Mouse (Mus musculus) NIH3T3 (cell line): ENCODE results near the gene Baz1b.

ENCODE experiments used
- DNase-seq: peaks from one replicate; pipeline ENCODE4 v3.0.0-alpha.2; 2012; ENCODE audit warnings: low read depth

Baz1b gene

DNA sequence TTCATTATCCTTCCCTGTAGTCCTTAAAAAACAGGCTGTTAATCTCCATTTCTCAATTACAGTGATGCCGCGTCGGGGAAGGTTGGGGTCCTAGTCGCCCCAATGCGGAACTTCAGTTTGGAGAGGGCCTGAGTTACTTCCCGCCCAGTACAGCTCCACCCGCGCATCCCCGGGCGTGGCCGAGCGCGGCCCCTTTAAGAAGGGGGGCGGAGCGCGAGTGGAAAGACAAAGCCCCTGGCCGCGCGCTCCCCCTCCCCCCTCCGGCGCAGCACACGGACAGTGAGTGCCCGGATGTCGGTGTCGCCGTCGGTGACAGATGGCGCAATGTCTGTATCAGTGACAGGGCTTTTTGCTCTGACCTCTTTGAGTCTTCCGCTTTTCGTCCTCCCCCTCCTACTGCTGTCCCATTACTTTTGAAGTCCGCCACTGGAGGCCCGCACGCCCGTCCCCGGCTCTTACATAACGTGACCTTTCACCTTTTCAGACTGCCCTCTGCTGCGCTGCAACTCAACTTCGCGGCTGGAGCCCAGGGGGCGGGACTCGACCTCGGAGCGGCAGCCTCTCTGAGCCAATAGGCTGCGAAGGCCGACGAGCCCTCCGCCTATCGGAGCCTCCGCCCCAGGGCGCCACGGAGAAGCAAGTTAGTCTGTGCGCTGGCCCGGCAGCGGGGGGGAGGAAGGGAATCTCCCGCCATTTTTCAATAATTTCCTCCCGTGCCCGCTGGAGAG, at the start of gene Baz1b:
Gene Baz1b (plus strand): TSS at position 644 of the 728 bp plus-strand sequence.
- DNase-seq = peak; percentile 98

DNA sequence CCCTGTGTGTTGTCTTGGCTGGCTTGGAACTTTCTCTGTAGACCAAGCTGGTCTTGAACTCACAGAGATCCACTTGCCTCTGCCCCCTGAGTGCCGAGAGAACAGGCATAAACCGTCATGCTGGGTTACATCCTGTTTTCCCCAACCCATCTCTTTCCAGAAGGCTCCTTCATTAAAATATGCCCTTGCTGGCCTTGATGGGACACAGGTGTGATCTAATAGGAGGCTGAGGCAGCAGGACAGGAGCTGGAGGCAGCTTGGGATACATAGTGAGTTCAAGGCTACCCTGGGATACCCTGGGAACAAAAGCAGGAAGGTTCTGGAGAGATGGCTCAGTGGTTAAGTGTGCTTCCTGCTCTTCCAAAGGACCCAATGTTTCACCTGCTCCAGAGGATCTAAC, 47.2 kb upstream of the Baz1b start:
- no peak for DNase-seq

DNA sequence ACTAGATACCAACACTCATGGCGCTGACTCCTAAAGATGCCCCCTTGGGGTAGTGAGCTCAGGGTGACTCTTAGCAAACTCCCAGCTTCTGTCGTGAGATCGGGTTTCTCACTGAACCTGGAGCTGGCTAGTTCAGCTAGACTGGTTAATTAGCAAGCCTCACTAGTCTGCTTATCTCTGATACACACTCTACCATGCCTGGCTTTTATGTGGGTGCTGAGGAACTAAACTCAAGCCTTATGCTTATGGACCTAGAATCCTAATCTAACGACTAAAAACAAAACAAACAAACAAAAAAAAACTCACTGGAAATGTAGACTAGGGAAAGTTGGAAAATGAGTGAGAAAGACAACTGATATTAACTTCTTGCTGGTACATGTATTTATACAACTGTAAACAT, 42.6 kb upstream of the Baz1b start:
- DNase-seq = no peak

DNA sequence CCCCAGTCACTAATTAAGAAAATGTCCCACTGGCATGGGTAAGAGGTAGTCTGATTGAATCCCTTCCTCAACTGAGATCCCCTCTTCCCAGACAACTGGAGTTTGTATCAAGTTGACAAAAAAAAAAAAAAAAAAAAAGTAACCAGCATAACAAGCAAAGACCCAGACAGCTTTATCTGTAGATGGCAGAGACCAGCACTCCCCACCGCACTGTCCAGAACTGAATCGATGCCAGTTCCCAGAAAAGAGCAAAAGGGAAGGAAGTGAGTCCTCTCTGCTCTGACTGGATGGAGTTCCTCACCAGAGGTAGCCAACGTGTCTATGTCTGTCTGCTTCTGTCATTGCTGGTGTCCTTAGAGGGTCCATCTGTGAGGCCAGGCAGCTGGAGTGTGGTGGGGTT, 41.5 kb upstream of the Baz1b start:
- no peak for DNase-seq

DNA sequence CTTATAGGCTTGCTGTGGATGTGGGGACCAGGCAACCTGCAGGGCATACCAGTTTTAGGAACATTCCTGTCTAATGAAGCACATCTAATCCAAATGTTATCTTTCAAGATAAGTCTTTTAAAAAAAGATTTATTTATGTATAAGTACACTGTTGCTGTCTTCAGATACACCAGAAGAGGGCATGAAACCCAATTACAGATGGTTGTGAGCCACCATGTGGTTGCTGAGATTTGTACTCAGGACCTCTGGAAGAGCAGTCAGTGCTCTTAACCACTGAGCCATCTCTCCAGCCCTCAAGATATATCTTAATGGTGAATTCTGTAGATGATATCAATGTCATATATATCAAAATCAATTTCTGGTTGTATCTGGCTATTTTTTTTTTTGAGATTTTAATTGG, 41.1 kb upstream of the Baz1b start:
- no peak for DNase-seq

DNA sequence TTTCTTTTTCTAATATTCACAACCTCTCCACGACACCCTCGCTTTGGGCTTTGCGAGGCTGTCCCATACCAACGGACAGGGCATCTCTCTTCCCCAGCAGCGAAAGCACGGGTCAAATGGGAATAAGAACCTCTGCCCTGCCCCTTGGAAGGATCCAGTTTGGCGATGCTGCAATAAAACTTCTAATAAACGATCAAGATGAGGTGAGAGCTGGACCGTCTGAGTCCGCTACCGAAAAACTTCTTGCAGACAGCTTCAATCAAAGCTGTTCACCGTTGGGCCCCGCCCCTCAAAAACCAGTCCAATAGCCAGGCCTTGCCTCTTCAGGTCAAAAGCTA, 38.4 kb upstream of the Baz1b start:
- no peak for DNase-seq

DNA sequence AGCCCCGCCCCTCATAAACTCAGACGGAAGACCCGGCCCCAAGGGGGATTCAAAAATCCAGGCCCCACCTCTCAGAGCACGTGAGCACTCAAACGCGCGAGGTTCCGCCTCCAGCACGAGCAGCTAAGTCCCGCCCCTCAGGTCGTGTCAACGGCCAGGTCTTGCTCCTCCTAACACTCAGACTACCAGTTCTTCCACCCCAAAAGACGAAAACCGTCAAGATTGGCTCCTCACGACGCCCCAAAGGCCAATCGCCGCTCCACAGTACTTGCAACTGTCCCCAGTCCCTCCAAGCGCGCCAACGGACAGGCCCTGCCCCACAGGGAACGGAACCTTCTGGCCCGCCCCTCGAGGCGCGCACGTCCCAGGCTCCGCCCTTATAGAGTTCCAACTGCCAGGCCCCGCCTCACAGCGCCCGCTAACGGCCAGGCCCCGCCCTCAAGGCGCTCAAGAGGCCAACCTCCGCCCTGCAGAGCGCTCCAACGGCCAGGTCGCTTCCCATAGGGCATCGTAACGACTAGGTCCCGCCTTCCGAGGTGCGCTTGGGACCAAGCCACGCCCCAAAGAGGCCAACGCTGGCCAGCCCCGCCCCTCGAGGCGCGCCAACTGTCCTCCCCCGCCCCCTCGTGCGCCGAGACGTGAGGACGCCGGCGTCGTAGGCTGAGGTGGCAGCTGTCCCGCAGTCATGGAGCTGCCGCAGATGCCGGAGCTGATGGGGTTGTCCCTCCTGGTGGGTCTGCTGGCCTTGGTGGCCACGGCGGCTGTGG, 37.8 kb upstream of the Baz1b start, which contains the start of gene Tbl2:
Gene Tbl2 (plus strand): TSS at position 605 of the 767 bp plus-strand sequence.
- peak; percentile 99 for DNase-seq

DNA sequence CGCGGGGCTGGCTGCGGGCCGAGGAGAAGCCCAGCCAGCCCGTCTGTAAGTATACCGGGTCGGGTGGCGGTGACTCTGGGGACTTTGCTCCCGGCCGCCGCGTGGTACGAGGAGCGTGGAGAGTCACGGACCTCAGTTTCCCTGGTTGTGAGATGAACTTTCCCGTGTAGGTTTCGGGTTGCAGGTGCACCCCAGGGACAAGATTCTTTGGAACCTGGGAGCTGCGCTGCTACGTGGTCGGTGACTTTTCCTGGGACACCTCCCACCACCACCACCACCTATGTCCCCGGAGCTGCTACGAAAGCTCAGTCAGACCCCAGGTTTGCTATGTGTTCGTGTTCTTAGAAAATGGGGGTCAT, 37.3 kb upstream of the Baz1b start:
- DNase-seq = no peak

DNA sequence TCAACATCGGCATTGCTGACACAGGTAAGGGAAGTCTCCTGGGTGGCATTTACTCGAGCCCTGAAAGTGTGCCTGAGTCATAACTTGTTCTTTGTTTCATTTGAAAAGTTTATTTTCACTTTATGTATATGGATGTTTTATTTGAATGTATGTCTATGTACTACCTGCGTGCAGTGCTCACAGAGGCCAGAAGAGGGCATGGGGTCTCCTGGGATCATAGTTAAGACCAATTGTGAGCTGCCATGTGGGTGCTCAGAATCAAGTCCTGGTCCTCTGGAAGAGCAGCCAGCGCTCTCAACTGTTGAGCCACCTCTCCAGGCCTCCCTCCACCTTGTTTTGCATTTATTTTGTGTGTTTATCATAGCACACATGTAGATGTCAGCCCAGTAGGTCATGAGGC, 30.6 kb upstream of the Baz1b start:
- no peak for DNase-seq

DNA sequence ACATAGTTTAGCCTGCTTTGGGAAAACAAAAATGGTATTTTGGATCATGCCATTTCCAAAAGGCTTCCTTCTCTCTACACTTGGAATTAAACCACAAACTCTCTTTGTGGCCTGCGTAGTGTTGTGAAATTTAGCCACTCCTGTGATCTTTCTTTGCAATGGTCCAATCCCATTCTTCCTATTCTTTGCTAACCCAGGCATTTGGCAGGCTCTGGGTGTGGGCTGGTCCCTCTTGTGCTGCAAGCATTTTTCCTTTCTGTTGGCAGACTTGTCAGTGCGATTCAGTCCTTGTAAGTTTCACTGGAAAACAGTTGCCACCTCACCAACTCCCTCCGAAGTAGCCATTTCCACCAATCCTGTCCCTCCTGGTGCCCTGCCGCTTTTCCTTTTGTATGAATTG, 25.8 kb upstream of the Baz1b start:
- peak; percentile 84 for DNase-seq

DNA sequence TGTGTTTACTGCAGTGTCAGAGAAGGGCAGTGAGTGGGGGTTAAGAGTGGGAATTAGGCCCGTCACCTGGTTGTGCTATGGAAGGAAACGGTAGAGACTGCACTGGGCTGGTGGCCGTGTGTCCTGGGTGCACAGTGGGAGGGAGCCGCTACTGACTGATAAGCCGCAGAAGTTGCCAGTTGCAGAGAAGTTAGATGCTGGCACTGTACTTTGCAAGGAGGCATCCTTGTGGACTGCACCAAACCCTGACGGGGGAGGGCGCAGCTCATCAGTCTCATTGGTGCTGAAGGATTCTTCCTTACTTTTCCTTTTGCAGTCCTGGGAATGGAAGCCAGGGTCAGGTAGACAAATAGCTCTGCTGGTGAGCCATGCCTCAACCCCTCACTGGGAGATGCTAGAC, 25.4 kb upstream of the Baz1b start:
- DNase-seq = no peak

DNA sequence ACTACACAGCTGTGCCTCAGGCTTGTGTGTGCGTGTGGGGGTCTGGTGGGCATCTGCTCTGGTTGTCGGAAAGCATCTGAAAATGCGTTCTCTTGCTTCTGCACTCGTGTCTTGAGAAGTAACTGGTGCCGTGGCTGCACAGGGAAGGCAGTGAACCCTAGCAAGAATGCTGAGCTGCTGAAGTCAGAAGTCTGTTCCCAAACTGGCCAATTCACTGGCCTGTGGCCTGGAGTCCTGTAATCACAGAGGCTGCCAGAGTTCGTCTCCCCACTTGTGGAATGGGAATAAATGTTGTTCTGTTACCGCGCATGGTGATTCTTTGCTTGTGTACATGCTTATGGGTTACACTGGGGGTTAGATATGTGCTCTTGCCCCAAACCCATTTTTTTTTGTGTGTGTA, 24.7 kb upstream of the Baz1b start:
- DNase-seq = no peak

DNA sequence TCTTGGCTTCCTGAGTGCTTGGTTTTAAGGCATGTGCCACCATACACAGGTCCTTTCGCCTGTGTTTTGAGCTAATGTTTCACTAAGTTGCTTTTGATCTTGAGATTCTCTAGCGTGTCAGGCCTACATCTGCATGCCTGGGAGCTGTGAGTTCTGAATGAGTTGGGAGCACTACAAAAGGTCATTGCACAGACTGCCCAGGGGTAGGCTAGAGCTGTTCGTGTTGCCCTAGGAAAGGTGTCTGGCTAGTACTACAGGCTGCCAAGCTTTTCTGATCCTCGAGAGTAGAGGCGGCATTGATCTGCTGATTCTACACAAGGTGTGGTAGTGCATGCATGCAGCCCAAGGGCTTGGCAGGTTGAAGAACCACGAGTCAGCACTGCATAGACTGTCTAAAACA, 24.2 kb upstream of the Baz1b start:
- no peak for DNase-seq

DNA sequence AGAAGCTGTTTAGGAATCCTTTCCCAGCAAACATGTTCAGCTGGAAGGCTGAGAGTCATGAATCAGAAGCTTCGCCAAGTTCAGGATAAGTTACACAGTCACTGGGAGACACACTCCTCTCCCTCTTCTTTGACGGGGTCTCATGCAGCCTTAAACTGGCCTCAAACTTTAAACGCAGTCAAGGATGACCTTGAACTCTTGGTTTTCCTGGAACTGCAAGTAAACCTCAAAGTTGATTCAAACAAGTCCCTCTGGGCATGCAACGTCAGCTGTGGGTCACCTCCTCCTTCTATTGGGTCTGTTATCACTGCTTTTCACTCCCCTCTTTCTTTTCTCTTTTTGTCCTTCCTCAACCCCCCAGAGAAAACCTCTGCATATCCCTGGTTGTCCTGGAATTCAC, 20.2 kb upstream of the Baz1b start:
- DNase-seq = no peak

DNA sequence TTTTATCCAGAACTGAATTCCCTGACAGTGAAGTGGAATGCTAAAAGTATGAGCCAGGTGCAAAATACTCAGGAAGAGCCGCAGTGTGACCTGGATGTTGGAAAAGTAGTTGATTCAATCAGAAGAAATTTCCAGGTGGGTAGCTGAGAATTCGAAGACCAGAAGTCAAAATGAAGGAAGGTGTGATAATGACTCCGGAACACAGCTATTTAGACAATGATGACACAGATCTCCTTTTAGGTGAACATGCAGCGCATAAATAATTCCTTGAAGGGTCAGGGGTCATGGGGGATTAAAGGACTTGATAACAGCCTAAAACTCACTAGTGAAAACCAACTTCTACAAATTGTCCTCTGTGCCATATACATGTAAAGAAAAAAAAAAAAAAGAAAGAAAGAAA, 19.6 kb upstream of the Baz1b start:
- no peak for DNase-seq

DNA sequence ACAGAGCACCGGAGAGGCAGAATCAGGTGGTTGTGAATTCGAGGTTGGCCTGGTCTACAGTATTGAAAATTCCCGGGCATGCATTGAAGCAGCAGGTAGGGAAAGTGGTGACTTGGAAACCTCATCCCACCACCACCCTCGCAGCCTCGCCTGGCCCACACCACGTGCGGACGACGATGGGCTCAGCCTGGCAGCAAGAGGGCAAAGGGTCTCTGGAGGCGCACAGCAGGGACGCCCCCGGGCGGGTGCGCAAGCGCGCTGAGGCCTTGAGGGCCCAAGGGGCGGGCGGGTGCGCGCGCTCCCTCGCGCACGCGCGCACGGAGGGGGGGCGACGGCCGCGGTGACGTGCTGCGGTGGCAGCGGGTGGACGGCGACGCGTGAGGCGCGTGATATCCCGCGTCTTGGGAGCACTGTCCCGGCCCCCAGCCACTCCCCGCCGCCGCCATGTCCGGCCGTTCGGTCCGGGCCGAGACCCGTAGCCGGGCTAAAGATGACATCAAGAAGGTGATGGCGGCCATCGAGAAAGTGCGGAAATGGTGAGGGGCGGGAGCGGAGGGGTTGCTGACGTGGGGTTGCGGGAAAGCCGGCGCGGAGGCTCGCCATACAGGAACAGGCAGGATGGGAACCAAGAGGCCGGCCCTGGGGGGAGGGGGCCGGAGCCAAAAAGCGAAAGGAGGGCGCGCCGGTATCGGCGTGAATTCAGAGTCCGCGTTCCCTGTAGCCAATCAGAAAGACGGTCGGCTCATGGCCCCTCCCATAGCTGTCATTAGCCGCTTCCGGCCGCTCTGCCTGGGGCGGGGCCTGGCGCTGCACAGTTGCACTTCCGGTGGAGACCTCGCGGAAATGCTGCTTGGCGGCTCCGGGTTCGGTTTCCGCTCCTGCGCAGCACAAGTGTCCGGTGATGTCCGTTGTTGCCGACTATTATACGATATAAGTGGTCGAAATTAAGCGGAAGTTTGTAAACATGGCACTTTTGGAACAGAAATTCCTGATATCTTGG, 18.7 kb upstream of the Baz1b start, which contains the start of gene Bcl7b:
Gene Bcl7b (plus strand): TSS at position 221 of the 1,000 bp plus-strand sequence.
- DNase-seq = peak; percentile 99

DNA sequence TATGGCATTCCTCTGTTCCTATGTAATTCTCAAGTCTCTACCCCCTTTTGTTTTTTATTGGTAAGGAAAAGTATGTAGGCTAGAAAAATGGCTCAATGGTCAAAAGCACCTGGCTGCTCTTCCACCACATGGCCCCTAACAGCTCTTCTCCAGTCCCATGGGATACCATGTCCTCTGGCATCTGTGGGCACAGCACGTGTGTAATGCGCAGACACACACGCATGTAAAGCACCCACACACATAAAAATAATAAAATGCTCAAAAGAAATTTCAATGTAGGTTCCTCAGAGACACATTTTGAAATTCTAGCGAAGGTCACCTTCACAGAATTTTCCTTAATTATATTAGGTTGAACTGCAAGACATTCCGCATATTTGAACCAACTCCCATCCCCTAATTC, 17.6 kb upstream of the Baz1b start:
- DNase-seq = no peak

DNA sequence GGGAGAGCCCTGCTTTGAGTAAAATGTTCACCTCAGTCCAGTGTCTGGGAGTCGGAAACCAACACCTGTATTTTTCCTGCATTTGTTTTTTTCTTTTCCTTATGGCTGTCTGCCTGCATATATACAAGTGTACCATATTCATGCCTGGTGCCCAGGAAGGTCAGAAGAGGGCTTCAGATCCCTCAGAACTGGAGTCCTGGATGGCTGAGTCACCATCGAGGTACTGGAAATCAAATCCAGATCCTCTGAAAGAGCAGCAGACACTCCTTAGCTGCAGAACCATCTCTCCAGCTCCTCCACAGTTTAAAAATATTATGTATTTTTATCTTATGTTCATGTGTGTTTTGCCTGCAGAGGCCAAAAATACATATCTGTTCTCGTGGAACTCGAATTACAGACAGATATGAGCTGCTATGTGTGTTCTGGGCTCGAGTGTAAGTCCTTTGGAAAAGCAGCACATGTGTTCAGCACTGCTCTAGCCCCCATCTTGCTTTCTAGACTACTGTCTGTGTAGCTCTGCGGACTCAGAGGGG, 15.3 kb upstream of the Baz1b start:
- peak; percentile 47 for DNase-seq

DNA sequence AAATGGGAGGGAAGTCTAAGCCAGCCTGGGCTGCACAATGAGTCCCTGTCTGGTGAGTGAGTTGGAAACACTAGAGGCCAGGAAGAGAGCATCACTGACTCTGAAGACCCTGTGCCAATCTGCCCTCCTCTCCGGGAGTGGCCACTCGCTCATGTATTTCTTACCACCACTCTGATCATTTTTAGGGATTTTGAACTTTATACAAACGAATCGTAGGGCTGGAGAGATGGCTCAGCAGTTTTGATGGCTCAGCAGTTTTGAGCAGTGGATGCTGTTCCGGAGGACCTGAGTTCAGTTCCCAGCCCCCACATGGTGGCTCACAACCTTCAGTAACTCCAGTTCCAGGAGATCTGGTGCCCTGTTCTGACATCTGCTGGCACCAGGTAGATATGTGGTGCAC, 14.1 kb upstream of the Baz1b start:
- no peak for DNase-seq

DNA sequence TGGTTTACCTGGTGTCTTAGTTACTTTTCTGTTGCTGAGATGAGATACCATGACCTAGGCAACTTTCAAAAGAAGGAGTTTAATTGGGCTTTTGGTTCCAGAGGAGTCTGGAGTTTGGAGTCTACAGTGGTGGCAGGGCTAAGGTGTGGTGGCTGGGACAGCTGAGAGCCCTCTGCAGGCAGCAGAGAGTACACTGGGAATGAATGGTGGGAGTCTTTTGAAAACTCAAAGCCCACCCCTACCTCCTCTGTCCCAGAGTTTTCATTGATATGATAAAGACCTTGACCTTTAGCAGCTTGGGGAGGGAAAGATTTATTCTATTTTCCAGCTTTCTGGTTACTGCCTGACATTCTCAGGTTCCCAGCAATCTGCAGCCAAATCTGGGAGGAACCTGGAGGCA, 12.0 kb upstream of the Baz1b start:
- no peak for DNase-seq

DNA sequence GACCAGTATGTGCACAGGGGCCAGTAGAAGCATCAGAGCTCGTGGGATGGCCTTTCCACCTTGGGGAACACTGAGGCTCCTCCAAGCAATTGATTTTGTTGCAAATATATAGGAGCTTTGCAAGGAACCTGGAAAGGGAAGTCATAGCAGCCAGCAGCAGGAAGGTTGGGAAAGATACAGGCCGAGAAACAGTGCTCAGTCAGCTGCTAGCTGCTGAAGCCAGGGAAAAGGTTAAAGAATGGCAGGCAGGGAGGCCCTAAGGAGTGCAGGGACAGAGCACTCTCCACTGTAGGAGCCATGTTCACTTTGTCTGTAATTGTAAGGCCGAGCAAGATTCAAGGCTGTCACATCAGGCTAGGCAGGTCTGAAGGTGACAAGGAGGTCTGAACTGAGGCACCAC, 8.5 kb upstream of the Baz1b start:
- DNase-seq = no peak

DNA sequence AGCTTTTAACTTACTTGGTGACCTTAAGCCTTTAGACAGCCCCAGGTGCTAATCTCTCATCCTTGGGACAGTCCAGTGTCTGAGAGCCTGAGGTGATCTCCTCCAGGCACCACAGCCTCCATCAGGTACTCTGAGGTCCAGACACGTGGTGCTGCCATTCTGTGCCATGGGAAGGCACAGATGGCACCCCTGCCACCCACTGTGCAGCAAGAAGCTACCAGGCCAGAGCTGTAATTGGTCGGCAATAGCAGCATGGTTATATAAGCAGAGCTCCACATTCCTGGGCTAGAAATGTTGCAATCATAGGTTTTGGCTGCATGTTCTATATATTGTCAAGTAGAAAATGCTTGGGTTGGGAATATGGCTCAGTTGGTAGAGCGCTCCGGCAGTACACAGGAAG, 8.1 kb upstream of the Baz1b start:
- DNase-seq = peak; percentile 50
